Mouse (Mus musculus) v-Abl transformed pro-B cells (cell line): Measurements from ENCODE around the gene Zcchc7.

Experiments used
- in situ Hi-C, 2 experiments: fragments of 400-800 bp; cut with MboI; formaldehyde crosslinking; loops; one replicate each; pipeline ENCODE4 v1.15.1; 2025; ENCODE audit not compliant: unreplicated experiment in 2 of 2

Zcchc7 gene

GRCm38 (mm10) chr4:44891344-44891743 lies 135.7 kb downstream of the Zcchc7 start:
- in situ Hi-C loops, result loop anchor here in 1 of 2 experiments (25.0 kb wide), 1 partner anchor 1429 kb away; the partner anchor contains the start of gene Cd72

GRCm38 (mm10) chr4:44905651-44906271 lies 150.1 kb downstream of the Zcchc7 start:
- in situ Hi-C loops, result loop anchor here in 1 of 2 experiments (10.0 kb wide), 2 partner anchors 231 to 889 kb away; partner anchors contain the start of gene Aldh1b1

GRCm38 (mm10) chr4:44906399-44906798 lies 150.7 kb downstream of the Zcchc7 start:
- in situ Hi-C loops, result loop anchor here in 1 of 2 experiments (10.0 kb wide), 2 partner anchors 232 to 888 kb away; partner anchors contain the start of gene Aldh1b1

GRCm38 (mm10) chr4:44910065-44910464 lies 154.4 kb downstream of the Zcchc7 start:
- in situ Hi-C loops, result loop anchor here in 1 of 2 experiments (10.0 kb wide), 1 partner anchor 325 kb away; no protein-coding TSS in a partner anchor

- in situ Hi-C loops, result loop anchor here in 1 of 2 experiments (10.0 kb wide), 1 partner anchor 326 kb away; no protein-coding TSS in a partner anchor
These were observed 155.2 kb downstream of the Zcchc7 start for GRCm38 (mm10) chr4:44910857-44911256.

GRCm38 (mm10) chr4:44917312-44917848 lies 161.7 kb downstream of the Zcchc7 start:
- in situ Hi-C loops, result loop anchor here (5.0 to 10.0 kb wide), 4 partner anchors 50 to 333 kb away; partner anchors contain the start of gene Zbtb5 (in 1 of the 2)

- in situ Hi-C loops, result loop anchor here (5.0 to 10.0 kb wide), 4 partner anchors 49 to 333 kb away; partner anchors contain the start of gene Zbtb5 (in 1 of the 2)
These were observed 162.2 kb downstream of the Zcchc7 start for GRCm38 (mm10) chr4:44917907-44918306.

GRCm38 (mm10) chr4:44920831-44921230 lies 165.2 kb downstream of the Zcchc7 start:
- in situ Hi-C loops, result no loop called here

GRCm38 (mm10) chr4:44922466-44923128 lies 166.9 kb downstream of the Zcchc7 start:
- in situ Hi-C loops, result no loop called here

GRCm38 (mm10) chr4:44923129-44923481 lies 167.4 kb downstream of the Zcchc7 start:
- in situ Hi-C loops, result no loop called here

- in situ Hi-C loops, result no loop called here
These were observed 172.3 kb downstream of the Zcchc7 start for GRCm38 (mm10) chr4:44927934-44928333.

GRCm38 (mm10) chr4:44928790-44929189 lies 173.1 kb downstream of the Zcchc7 start:
- in situ Hi-C loops, result no loop called here

GRCm38 (mm10) chr4:44930406-44930805 lies 174.7 kb downstream of the Zcchc7 start:
- in situ Hi-C loops, result no loop called here

GRCm38 (mm10) chr4:44931732-44932131 lies 176.1 kb downstream of the Zcchc7 start:
- in situ Hi-C loops, result no loop called here

- in situ Hi-C loops, result no loop called here
These were observed 183.0 kb downstream of the Zcchc7 start for GRCm38 (mm10) chr4:44938359-44939340.

GRCm38 (mm10) chr4:44939576-44940249 lies 184.0 kb downstream of the Zcchc7 start:
- in situ Hi-C loops, result no loop called here

GRCm38 (mm10) chr4:44940286-44940685 lies 184.6 kb downstream of the Zcchc7 start:
- in situ Hi-C loops, result no loop called here

GRCm38 (mm10) chr4:44942237-44942636 lies 186.6 kb downstream of the Zcchc7 start:
- in situ Hi-C loops, result no loop called here

GRCm38 (mm10) chr4:44943480-44943879 lies 187.8 kb downstream of the Zcchc7 start:
- in situ Hi-C loops, result no loop called here
